Comparison of ENCODE assay signal across 11 mouse cellular contexts in the genomic region with DNA sequence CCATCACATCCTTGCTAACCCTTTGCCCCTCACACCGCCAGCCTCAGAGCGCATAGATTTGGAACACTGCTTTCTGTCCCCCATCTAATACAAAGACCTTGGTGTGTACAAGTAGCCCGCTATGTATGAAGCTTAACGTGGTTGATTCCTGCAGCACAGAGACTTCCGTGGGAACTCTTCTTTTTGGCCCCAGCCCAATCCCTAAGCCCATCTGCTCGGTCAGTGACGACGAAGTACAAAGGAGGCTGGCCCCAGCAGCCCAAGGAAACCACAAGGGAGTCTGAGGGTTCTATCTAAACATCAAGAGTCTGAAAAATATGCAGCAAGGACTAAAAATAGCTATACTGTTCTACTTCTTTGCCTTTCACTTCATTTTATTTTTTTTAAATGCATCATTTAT.
DNase-seq lines count a peak whose midpoint lies in the region; ATAC-seq and TF ChIP-seq lines count a peak whose summit lies in the region.
"Had no signal": no experiment of that assay in that cellular context is flagged by ENCODE, and none has a peak within 500 bp of the region (broad histone marks: within the 10 kb centered on the region; RNA-seq: fewer than 3 reads in every experiment).

No protein-coding gene starts in this region.

- H3K27me3 ChIP-seq in hindbrain, postnatal 0 days (ENCODE audit: insufficient read depth, low read length) = no peaks in the 10 kb centered on the region
- no peaks in the 10 kb centered on the region for H3K27me3 ChIP-seq in hindbrain, embryonic 10.5 days (ENCODE audit: insufficient read depth, poor library complexity, severe bottlenecking)
- H3K27me3 ChIP-seq: heart, embryonic 13.5 days had no signal

- H3K9me3 ChIP-seq in hindbrain, postnatal 0 days (ENCODE audit: low read length) = no peaks in the 10 kb centered on the region
- no peaks in the 10 kb centered on the region for H3K9me3 ChIP-seq in hindbrain, embryonic 10.5 days
- H3K9me3 ChIP-seq: heart, embryonic 13.5 days had no signal

- no peak overlapping the region for H3K4me3 ChIP-seq in hindbrain, postnatal 0 days (ENCODE audit: low read length)
- no peak overlapping the region for H3K4me3 ChIP-seq in hindbrain, embryonic 10.5 days
- H3K4me3 ChIP-seq: heart, embryonic 13.5 days had no signal

- intact Hi-C loops in heart, postnatal 14 days (cut with DNase I) = no loop called here

- no peak overlapping the region for H3K27ac ChIP-seq in hindbrain, postnatal 0 days
- H3K27ac ChIP-seq in hindbrain, embryonic 10.5 days = no peak overlapping the region
- H3K27ac ChIP-seq: heart, embryonic 13.5 days had no signal

- H3K9ac ChIP-seq in hindbrain, postnatal 0 days (replicated peaks; ENCODE audit: low read length) = no peak overlapping the region
- H3K9ac ChIP-seq: heart, embryonic 13.5 days had no signal

- 54% methylated on average over 8 of the region's 8 CpGs for WGBS in hindbrain, postnatal 0 days
- WGBS in hindbrain, embryonic 10.5 days = 85% methylated on average over 8 of the region's 8 CpGs

- peak; percentile 49 for DNase-seq in hindbrain, postnatal 0 days (ENCODE audit: low spot score)
- no peak for DNase-seq in hindbrain, embryonic 10.5 days (ENCODE audit: low spot score)
- peak; percentile 18 for DNase-seq in retina, postnatal 1 day
- no peak for DNase-seq in retina, embryonic 14.5 days (ENCODE audit: low spot score)
- DNase-seq in heart, postnatal 14 days = peak; percentile 20 to 31
- peak; percentile 19 for DNase-seq in skeletal muscle tissue, adult 2 months (ENCODE audit: low read depth, low spot score)
- DNase-seq in embryo, embryonic 11 days = no peak
- DNase-seq: adrenal gland, adult 8-10 months; cerebellum, adult 9-10 months; liver had no signal

- TF ChIP-seq CTCF in hindbrain, postnatal 0 days (IDR thresholded peaks at IDR 0.05; ENCODE audit: low read depth) = no peak

- no peak overlapping the region for H3K4me2 ChIP-seq in hindbrain, postnatal 0 days (ENCODE audit: low read depth, low read length)
- H3K4me2 ChIP-seq: heart, embryonic 13.5 days had no signal

- ATAC-seq in hindbrain, postnatal 0 days = peak; percentile 68; the same call in 1 of the 2 replicates

- H3K4me1 ChIP-seq in hindbrain, postnatal 0 days (ENCODE audit: insufficient read depth, low read length) = no peaks in the 10 kb centered on the region
- H3K4me1 ChIP-seq in hindbrain, embryonic 10.5 days (replicated peaks) = no peaks in the 10 kb centered on the region
- H3K4me1 ChIP-seq: heart, embryonic 13.5 days had no signal

- no peaks in the 10 kb centered on the region for H3K36me3 ChIP-seq in hindbrain, postnatal 0 days (ENCODE audit: insufficient read depth, low read length)
- no peaks in the 10 kb centered on the region for H3K36me3 ChIP-seq in hindbrain, embryonic 10.5 days
- H3K36me3 ChIP-seq: heart, embryonic 13.5 days had no signal

Comparison
In these comparisons a context has a peak if more than half of its experiments do, and no peak if none do; other contexts are left out.
1. DNase-seq: peak in hindbrain, postnatal 0 days (single experiment), retina, postnatal 1 day (single experiment), heart, postnatal 14 days (2 of 2) and skeletal muscle tissue, adult 2 months (single experiment); none in hindbrain, embryonic 10.5 days (single experiment), retina, embryonic 14.5 days (single experiment) and embryo, embryonic 11 days (single experiment).